Mouse (Mus musculus) cortical plate, adult 2 months (tissue): ENCODE data around the gene Clstn2.

Experiments
- CTCF ChIP-seq: fragments of 200-500 bp; IDR thresholded peaks from 2 replicates; pipeline ENCODE4 v1.5.1; 2011; ENCODE audit warnings: mild to moderate bottlenecking, control low read depth, low read length; ENCODE audit not compliant: insufficient read depth; ENCODE audit errors: extremely low read depth
- POLR2A ChIP-seq: fragments of 200-500 bp; IDR thresholded peaks from 2 replicates; pipeline ENCODE4 v1.6.1; 2011; ENCODE audit warnings: mild to moderate bottlenecking, low read length, control low read depth; ENCODE audit not compliant: insufficient read depth; ENCODE audit errors: extremely low read depth

- TF ChIP-seq CTCF (no peak), POLR2A (no peak)
Measured at GRCm38 (mm10) chr9:97780032-97780616, 252.9 kb downstream of the Clstn2 start.
